Mouse (Mus musculus) testis, postnatal 10 days (tissue): ENCODE measurements around the gene B3glct.

Source experiments
- DNase-seq: peaks from one replicate; pipeline ENCODE4 v3.0.0; 2021; ENCODE audit warnings: low spot score

B3glct gene

DNA sequence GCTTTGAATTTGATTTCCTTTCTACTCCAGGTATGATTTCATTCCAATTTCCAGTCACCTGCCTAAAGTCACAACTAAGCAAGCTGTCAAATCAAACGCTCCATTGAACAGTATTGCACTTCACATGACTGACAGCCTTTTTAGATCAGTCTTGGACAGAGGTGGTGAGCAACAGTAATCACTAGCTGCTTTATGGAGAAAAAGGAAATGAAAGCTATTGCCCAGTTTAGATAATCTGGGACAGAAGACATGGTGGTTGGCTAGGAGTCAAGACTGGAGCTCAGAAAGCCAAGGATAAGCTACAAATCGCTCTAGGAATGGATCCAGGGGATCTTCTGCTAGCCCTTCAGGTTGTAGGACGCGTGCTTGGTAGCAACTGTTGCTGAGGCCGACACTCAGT is 14.6 kb upstream of the B3glct start:
- no peak for DNase-seq

DNA sequence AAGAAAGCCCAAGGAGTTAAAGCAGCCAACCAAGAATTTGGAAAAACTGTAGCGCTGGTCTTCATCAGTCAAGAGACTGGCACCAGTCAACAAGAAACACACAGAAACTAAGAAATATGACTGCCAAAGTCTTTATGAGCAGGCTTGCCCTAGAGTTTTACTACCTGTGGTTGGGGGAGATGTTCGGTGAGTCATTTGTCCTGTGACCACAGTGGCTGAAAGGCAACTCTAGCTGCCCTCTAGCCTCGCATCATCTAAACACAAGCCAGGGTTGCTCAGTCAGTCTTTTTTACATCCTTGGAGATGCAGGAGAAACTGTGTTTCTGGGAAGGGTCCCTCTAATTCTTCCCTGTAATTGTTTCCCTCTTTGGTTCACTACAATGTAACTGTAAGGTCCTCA is 834 bp upstream of the B3glct start:
- DNase-seq = no peak

DNA sequence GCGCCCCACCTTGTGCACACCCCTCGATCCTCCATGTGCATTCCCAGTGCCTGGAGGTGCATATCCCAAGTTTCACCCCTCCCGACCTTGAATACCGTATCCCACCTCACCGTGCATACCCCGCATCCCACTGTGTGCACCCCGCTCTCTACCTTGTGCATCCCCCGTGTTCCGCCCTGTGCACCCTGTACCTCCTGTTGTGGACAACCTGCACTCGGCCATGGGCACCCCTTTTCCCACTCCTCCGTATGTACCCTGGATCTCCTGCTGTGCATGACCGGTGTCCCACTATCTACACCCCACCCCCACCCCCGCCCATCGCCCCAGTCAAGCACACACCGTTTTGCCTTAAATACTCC is 939 bp downstream of the B3glct start:
- peak; percentile 45 for DNase-seq

DNA sequence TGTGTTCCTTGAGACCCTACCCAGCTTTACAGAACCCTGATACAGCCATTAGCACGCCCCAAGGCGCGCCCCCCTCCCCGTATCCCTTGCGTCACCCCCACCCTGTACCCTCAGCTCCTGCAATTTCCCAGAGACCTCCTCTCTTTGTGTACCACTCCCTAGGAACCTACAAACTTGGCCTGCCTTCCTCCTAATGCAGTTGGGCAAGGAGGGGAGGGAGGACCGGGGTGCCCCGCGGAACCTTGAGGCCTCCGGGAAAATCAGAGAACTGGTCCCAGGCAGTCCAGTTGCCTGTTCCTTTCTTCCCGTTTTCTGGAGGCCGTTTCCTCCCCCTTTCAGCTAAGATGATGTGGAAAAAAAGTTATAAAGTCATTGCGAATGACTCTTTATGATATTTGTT is 1.3 kb downstream of the B3glct start:
- DNase-seq = peak; percentile 46

DNA sequence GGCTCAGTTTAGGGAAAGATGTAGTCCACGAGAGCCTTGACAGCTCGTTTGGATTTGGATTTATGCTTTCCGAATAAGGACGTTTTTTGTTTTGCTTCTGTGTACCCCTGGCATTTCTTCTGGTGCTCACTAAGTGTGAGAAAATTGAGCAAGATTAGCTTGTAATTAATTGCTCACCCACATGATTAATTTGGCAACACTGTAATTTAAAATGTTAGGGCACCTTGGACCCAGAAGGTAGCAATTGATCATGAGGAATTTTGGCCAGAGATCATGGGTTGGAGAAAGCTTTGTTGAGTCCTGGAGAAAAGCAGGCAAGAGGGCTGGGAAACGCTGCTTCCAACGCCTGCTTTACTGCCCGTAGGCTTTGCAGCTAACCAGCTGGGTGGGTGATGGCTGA is 1.9 kb downstream of the B3glct start:
- no peak for DNase-seq

DNA sequence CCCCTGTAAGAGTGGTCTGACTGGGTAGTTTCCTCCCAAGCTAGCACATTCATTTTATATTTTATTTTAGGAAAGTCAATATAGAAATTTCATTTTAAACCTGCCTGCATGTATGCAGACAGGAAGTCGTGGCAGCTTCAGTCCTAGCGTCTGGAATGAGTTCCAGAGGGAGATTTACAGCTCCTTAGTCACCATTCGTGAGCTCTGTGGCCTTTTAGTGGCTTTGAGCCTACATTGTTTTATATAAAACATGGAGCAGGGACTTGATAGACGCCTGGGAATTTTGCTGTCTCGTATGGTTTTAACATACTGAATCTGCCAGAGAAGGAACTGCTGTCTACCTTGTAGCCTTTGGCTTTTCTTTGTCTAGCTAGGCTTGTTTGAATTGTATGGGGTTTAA is 2.9 kb downstream of the B3glct start:
- no peak for DNase-seq

DNA sequence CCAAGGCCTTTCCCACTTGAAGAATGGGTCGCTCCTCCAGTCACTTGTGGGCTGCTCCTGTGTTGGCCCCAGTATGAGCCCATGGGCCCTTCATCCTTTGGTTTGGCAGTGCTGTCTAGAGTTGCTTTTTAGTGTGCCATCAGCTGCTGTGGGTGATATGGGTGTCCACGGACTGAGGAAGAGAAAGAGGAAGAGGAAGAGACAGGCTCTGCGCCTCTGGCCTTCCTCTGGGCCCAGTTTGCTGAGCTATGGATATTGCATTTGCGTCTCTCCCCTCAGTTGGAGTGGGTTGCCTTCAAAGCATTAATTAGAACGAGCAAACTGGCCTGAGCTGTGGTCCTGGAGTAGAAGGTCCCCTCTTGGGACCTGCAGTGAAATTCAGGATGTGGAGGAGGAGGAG is 11.8 kb downstream of the B3glct start:
- DNase-seq = no peak

DNA sequence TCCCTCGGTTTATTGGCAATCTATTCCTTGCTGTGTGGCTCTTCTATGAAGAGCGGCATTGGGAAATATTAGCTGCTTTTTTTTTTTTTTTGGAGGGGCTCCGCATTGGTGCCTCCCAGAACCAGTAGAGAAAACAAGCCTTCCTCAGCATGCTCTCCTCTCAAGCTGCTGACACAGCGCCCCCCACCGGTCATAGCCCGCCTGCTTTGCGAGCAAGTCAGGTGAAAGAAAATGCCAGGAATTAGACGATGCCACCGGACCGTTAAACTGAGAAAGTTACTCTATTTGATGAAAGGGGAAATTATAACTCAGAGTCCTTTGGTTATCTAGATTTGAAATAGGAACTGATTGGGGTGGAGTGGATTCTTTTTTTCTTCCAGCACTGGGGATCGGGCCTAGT is 14.5 kb downstream of the B3glct start:
- DNase-seq = peak; percentile 59

DNA sequence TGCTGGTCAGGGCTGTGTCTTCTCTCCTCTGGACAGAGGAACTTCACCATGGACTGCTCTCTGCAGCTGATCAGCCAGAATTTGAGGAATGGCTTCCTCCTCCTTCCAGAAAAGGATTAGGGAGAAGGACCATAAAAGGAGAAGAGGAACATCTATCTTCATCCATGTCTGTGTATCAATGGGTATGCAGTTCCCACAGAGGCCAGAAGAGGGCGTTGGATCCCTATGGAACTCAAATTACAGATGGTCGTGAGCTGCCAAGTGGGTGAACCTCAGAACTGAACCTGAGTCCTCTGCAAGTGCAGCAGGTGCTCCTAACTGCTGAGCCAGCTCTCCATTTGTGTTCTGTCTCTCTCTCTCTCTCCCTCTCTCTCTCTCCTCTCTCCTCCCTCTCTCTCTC is 15.2 kb downstream of the B3glct start:
- DNase-seq = no peak

DNA sequence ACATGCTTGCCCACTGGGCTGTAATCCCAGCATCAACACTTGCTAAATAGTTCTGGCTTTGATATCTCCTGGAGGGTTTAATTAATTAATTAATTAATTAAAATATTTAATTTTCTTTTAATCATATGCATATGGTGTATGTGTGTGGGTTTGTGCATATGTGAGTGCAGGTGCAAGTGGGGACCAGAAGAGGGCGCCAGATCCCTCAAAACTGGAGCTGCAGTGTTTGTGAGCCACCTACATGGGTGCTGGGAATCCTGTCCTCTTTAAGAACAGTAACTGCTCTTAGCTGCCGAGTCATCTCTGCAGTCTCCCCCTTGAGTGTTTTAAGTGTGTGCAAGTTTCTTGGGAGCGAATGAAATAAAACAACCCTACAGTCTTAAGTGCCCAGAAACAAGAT is 15.9 kb downstream of the B3glct start:
- no peak for DNase-seq

DNA sequence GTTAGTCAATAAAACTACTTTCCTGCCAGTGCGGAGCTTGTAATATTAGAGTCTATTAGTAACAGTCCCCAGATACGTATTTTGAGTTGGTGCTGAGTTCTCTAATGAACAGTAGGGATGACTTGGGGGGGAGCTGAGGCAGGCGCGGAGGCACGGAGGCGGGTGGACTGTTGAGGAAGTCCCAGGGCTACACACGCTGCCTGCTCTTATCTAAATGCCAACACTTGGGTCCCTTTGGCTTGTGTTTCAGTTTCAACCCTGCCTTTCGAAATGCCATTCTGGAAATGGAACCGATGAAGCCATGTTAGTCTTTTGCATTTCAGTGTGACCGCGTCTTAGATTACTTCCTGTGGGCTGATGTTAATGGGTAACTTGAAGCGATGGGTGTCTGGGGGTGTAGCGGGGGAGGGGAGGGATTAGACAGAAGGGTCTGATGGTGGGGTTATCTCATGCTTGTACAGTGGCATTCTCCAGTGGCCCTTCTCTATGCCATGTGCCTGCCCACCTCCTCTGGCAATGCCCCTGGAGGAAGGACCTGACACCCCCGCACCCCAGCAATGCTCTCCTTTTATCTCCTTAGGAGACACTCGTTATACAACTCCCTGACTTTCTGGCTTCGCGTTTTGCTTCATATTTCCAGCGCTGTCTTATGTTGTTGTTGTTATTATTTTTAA is 17.2 kb downstream of the B3glct start:
- no peak for DNase-seq

DNA sequence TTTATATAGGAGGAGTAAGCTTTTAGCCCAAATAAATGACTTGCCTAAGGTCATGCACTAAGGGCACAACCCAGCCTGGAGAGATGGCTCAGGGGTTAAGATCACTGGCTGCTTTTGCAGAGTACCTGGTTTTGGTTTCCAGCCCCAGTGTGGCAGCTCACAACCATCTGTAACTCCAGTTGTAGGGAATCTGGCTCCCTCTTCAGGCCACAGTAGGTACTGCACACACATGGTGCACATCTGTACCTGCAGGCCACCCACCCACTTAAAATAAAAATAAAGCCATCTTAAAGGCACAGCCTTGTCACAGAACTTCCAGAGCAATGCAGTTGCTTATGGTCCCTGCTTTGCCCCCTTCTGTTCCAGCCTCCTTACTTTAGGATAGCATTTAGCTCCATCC is 24.7 kb downstream of the B3glct start:
- DNase-seq = no peak

DNA sequence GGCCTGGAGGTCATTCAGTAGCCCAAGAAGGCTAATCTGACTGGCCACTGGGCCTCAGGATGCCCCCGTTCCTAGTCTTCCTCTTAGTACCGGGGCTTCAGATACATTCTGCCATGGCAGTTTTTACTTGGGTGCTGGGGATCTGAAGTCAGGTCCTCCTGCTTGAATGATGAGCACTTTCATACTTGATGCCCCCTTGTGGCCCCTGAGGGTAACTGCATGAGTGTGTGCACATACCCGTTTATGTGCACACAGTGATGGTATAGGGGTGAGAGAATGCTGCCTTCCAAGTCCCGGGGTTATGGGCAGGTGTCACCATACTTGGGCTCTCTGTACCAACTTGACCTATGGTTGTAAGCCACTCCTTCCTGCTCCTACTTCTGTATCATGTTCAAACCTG is 33.5 kb downstream of the B3glct start:
- no peak for DNase-seq

DNA sequence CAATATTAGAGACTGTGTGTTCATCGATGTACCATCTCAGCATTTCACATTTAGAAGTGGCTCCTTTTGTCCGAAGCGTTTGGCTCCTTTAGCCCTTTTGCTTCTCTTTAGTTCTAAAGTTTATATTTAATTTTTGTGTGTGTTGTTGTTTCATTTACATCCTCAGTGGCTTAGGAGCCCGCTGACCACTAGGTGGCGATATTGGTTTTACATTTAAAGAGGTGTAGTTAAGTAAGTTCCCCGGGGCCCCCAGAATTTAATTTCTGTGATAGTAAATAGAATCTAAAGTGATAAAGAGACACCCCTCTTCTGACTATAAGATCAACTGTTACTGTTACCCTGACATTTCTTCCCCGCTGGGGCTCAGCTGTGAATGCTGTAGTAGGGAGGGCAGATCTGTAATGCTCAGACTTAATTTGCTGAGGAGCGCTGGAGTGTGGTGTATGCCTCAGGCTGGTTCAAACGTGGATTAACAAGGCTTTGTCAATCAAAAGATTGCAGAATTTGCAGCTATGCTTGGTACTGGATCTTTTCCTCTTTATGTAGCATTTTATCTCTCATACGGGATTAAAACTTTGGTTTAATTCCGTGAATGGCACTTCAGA is 35.2 kb downstream of the B3glct start:
- peak; percentile 69 for DNase-seq

DNA sequence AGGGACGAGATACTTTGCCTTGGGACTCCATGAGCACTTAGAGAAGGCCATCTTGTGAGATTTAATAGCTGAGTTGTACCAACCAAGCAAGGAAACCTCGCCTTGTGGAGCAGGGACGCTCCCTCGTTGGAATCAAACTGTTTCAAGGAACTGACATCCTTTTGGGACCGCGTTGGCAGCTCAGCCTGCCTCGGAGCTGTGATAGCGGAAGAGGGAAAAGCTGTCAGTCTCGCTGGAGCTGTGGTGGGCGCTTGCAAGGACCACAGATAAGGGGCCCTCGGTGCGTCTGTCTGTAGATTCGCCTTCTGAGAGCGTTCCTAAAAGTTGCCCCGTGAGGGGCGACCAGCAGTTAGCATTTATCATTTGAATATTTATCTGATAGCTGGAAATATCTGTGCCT is 35.8 kb downstream of the B3glct start:
- no peak for DNase-seq

DNA sequence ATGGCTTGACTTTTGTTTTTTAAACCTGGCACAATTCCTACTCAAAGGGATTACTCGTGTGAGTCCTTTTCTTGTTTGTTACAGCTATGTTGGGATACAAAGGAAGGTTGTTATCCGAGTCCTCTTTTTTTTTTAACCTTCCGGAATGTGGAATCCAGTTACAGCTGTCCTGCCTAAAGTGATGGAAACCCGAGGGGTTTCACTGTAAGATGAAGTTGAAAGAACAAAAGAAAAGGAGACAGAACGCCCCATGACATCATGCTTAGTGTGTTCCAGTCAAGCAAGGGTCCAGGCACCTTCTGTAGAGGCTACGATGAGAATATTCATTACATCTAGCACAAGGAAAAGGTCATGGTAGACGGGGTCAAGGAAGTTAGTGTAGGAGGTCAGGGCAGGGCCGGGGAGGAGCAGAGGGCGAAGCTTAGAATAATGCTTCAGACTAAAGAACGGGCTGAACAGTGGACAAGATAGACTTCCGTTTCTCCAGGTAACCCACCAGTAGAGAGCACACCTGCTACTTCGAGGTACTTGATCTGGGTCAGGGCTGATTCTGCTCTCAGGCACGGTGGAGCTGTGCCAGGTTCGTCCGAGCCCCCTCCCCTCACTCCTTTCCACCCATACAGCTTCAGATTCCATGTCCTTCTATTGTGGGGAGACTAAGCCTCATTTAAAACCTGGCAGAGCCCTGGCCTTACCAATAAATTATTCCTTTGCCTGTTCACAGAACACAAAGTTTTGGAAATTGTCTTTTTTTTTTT is 37.7 kb downstream of the B3glct start:
- DNase-seq = no peak

DNA sequence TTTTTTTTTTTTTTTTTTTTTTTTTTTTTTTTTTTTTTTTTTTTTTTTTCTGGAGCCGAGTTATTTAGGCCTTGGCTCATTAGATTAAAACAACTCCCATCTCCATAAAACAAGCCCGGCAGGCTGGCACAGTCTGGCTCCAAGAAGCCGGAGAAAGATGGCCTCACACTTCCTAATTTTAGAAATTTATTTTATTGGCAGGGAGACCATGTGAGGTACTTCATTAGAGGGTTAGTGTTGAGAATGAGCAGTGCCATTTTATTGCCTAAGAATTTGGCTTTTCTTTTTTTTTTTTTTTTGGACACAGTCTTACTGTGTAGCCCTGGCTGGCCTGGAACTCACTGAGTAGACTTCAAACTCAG is 38.3 kb downstream of the B3glct start:
- no peak for DNase-seq

DNA sequence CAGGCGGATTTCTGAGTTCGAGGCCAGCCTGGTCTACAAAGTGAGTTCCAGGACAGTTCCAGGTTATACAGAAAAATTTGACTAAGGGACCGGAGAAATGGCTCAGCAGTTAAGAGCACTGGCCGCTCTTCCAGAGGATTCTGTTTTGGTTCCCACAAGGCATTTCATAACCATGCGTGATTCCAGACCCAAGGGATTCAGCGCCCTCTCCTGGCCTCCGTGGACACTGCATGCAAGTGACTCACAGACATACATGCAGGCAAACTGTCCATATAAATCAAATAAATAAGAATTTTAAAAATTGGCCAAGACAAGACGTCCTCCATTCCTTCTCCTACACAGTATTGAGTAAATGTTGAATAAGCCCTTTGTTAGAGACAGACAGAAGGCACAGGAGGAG is 53.7 kb downstream of the B3glct start:
- no peak for DNase-seq

DNA sequence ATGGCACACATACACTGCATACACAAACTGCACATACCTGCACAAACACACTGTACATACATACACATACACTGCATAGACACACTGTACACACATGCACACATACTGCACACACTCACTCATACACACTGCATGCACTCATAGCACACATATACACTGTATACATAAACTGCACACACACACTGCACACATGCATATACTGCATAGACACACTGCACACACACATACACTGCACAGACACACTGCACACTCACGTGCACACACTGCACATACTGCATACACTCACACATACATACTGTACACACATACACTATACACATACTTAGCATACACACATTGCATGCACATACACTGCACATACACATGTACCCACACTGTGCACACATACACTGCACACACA is 59.2 kb downstream of the B3glct start:
- no peak for DNase-seq

DNA sequence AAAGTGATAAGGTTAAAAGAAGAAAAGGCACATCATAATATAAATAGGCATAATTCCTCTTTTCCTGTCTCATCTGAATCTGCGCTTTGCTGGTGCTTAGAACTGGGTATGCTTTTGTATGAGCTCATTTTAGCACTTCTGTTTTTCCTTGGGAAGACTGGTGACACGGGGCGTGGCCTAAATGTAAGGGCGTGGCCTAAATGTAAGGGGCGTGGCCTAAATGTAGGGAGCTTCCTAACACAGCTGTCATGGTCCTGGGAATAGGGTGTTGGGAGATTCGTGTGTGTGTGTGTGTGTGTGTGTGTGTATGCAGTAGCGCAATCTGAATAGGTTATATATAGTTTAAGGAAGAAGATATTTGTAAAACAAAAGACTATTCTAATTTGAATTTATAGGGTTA is 62.1 kb downstream of the B3glct start:
- DNase-seq = peak; percentile 54

DNA sequence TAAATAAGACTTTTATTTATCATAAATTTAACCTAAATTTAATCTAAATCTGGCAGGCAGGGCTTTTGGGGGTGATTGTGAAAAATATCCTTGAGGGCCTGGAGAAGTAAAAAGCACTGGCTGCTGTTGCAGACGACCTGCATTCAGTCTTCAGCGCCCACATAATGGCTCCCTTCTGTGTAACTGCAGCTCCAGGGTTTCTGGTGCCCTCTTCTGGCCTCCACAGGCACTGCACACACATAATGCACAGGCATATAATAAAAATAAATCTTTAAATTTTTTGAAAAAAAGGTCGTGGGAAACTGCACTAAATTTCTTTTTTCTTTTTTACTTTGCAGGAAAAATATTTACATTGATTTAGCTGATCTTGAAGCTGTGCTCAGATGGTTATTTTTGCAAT is 62.7 kb downstream of the B3glct start:
- no peak for DNase-seq

DNA sequence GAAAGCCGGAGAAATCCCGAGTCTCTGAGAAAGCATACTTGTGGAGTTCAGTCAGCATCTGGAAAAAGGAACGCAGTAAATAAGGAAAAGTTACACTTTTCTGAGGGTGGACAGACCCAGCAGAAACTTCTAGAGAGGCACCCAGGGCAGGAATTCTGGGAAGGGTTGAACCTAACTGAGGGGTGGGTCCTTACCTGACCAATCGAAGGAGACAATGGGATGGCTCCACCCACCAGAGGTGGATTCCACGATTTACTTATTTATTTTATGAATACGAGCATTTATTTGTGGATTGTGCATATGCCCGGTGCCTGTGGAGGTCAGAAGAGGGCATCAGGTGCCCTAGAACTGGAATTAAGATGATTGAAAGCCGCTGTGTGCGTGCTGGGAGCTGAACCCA is 64.3 kb downstream of the B3glct start:
- no peak for DNase-seq

DNA sequence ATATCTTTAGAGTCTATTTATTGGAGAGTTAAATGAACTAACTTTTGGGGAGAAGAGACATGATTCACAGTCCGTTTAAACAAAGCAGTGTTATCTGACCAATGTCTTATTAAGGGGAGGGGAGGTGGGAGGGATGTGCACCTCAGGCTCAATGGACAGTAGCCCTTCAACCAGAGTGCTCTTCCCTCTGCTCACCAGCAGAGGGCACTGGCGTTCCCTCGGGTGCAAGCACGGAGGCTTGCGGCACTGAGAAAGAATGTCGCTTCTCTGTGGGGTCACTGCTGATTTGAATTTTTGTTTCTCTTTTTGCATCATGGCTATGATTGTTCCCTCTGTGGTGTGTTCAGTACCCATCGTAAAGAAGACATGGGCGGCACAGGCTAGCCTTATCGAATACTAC is 67.0 kb downstream of the B3glct start:
- peak; percentile 61 for DNase-seq
